Mouse (Mus musculus) stomach, embryonic 16.5 days (tissue): ENCODE measurements around the gene Spata25. TPM values are rescaled to one million over a fixed set of nuclear protein-coding genes. Genes with fewer than 3 reads are reported as not detected.

Experiments used
- ATAC-seq: fragments of 200-750 bp; cut with Nextera tagmentation; 2 replicates; pipeline ENCODE4 v1.8.0; 2017; ENCODE audit warnings: moderate number of reproducible peaks, moderate TSS enrichment; ENCODE audit not compliant: insufficient read depth, low FRiP score
- H3K27ac ChIP-seq: fragments of 300-500 bp; sonication (generic); 2 replicates; pipeline ENCODE4 v1.5.1; 2014; ENCODE audit warnings: low read length
- H3K27me3 ChIP-seq: fragments of 300-500 bp; sonication (generic); 2 replicates; pipeline ENCODE4 v1.6.1; 2014; ENCODE audit warnings: low read length, control low read depth, mixed read lengths; ENCODE audit not compliant: control insufficient read depth, insufficient read depth
- H3K36me3 ChIP-seq: fragments of 300-500 bp; sonication (generic); 2 replicates; pipeline ENCODE4 v1.6.1; 2014; ENCODE audit warnings: low read length; ENCODE audit not compliant: control insufficient read depth, insufficient read depth
- H3K4me1 ChIP-seq: fragments of 300-500 bp; sonication (generic); 2 replicates; pipeline ENCODE4 v1.6.1; 2014; ENCODE audit warnings: low read length, control low read depth, mixed read lengths; ENCODE audit not compliant: control insufficient read depth, insufficient read depth
- H3K4me2 ChIP-seq: fragments of 300-500 bp; sonication (generic); 2 replicates; pipeline ENCODE4 v1.6.1; 2014; ENCODE audit warnings: low read depth, low read length, mixed read lengths
- H3K4me3 ChIP-seq: fragments of 300-500 bp; sonication (generic); replicated peaks from 2 replicates; pipeline ENCODE4 v1.5.1; 2014; ENCODE audit warnings: mild to moderate bottlenecking, low read length
- H3K9ac ChIP-seq: fragments of 300-500 bp; sonication (generic); 2 replicates; pipeline ENCODE4 v1.6.1; 2014; ENCODE audit warnings: low read length
- H3K9me3 ChIP-seq: fragments of 300-500 bp; sonication (generic); replicated peaks from 2 replicates; pipeline ENCODE4 v1.6.1; 2016; ENCODE audit warnings: low read length, control low read depth; ENCODE audit not compliant: control insufficient read depth
- WGBS: fragments of 180-500 bp; shearing (Covaris S2); extraction: QIAGEN DNeasy Blood & Tissue Kit; methylation state at CpG from one replicate; pipeline ENCODE4 v1.1.7; 2014; 5-methylcytosine and 5-hydroxymethylcytosine counted together
- polyA plus RNA-seq: library from polyadenylated mRNA; unstranded; fragments of >200 nt; fragmentation: Nextera tagmentation; extraction: Ambion mirVana; gene quantifications from 2 replicates; pipeline ENCODE4 v1.2.1, GENCODE M21; 2015

The Spata25 gene
- polyA plus RNA-seq, 1 experiment from 2014 or later = not detected

GRCm38 (mm10) chr2:164832748-164833301, 4.5 kb upstream of the Spata25 start, which contains the start of gene Ctsa:
TSS of gene Ctsa (plus strand) at chr2:164832873.
- Histone ChIP-seq H3K27me3 (no peaks in the 10 kb centered on the region), H3K4me2 (peak within 1 kb of the TSS; percentile 75), H3K9me3 (no peaks in the 10 kb centered on the region), H3K4me3 (peak within 1 kb of the TSS; percentile 67), H3K36me3 (no peaks in the 10 kb centered on the region), H3K9ac (peak within 1 kb of the TSS; percentile 87), H3K27ac (peak within 1 kb of the TSS; percentile 91), H3K4me1 (peaks cover 8% of the 10 kb centered on the region; the same call in 1 of the 2 replicates)
- 1% methylated on average over 35 of the region's 35 CpGs for WGBS
- ATAC-seq = peak; percentile 75

DNA sequence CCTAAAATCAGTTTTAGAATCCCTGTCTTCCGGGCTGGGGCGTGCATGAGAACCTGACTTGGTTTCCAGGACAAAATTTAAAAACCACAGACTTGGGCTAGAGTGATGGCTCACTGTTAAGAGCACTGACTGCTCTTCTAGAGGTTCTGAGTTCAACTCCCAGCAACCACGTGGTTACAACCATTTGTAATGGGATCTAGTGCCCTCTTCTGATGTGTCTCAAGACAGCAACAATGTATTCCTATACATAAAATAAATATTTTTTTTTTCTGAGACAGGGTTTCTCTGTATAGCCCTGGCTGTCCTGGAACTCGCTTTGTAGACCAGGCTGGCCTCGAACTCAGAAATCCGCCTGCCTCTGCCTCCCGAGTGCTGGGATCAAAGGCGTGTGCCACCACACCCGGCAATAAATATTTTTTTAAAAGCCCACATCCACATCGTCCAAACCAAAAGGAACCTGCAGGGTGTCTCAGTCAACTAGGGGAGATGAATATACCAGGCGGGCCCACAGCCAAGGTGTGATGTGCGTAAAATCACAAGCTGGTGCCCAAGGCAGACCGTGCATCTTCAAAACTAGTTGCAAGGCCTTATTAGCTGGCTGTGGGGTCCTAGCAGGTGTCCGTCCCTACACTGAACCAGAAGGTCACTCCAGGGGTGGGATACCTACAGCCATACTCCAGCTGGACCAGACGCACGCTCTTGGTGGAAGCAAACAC, 3.9 kb upstream of the Spata25 start:
- peak overlapping the region; percentile 87 for H3K9ac ChIP-seq
- H3K4me2 ChIP-seq = peak overlapping the region; percentile 75
- H3K27me3 ChIP-seq = no peaks in the 10 kb centered on the region
- peak overlapping the region; percentile 67 for H3K4me3 ChIP-seq
- no peaks in the 10 kb centered on the region for H3K9me3 ChIP-seq
- peak overlapping the region; percentile 91 for H3K27ac ChIP-seq
- no peaks in the 10 kb centered on the region for H3K36me3 ChIP-seq
- ATAC-seq = no peak
- peaks cover 8% of the 10 kb centered on the region; the same call in 1 of the 2 replicates for H3K4me1 ChIP-seq
- 54% methylated on average over 16 of the region's 16 CpGs for WGBS

DNA sequence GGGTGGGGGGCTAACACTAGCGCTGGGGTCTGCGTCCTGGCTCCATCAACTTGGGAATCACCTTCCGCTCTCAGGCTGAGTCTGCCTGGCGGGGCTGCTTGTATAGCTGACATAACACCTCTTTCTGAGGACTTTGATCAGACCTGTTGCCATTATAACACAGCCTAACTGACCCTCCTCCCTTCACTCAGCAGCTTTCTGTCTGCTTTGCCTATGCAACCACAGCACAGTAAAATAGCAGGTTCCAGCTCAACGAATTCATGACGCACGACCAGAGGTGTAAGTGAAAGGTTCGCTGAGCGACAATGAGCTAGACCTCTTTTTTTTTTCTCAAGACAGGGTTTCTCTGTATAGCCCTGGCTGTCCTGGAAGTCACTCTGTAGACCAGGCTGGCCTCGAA, 2.7 kb upstream of the Spata25 start:
- Histone ChIP-seq H3K9ac (no peak overlapping the region), H3K9me3 (no peaks in the 10 kb centered on the region), H3K4me3 (no peak overlapping the region), H3K27me3 (no peaks in the 10 kb centered on the region), H3K4me2 (no peak overlapping the region), H3K36me3 (no peaks in the 10 kb centered on the region), H3K27ac (no peak overlapping the region), H3K4me1 (peaks cover 8% of the 10 kb centered on the region; the same call in 1 of the 2 replicates)
- ATAC-seq = no peak
- 88% methylated on average over 10 of the region's 10 CpGs for WGBS

DNA sequence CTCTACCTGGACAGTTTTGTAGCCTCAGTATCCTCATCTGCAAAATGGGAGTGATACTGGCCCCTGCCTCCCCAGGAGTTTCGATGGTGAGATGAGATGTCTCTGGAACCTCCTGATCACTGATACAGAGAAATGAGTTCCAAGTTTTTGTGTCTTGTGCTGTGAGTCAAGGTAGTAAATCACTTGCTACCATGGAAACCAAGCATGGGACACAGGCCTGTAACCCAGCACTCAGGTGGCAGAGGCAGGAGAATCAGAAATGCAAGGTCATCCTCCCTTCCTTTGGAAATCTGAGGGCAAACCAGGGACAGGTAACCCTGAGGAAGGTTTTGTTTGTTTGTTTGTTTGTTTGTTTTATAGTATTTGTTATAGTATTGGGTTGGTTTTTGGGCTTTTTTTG, 753 bp upstream of the Spata25 start:
- no peak for ATAC-seq
- H3K36me3 ChIP-seq = 0 out of 2 replicates have a peak, but pooled peaks cover 5% of the 10 kb centered on the region
- no peaks in the 10 kb centered on the region for H3K27me3 ChIP-seq
- peaks cover under 1% of the 10 kb centered on the region; the same call in 1 of the 2 replicates for H3K4me1 ChIP-seq
- no peak overlapping the region for H3K4me3 ChIP-seq
- WGBS = 93% methylated on average over 1 of the region's 1 CpGs
- H3K9me3 ChIP-seq = no peaks in the 10 kb centered on the region
- H3K4me2 ChIP-seq = no peak overlapping the region
- no peak overlapping the region for H3K27ac ChIP-seq
- H3K9ac ChIP-seq = no peak overlapping the region

- 0 out of 2 replicates have a peak, but pooled peaks cover 6% of the 10 kb centered on the region for H3K4me1 ChIP-seq
- no peak overlapping the region for H3K4me3 ChIP-seq
- WGBS = 82% methylated on average over 16 of the region's 16 CpGs
- H3K4me2 ChIP-seq = no peak overlapping the region
- ATAC-seq = no peak
- no peaks in the 10 kb centered on the region for H3K27me3 ChIP-seq
- 0 out of 2 replicates have a peak, but pooled peaks cover 5% of the 10 kb centered on the region for H3K36me3 ChIP-seq
- no peak overlapping the region for H3K27ac ChIP-seq
- H3K9ac ChIP-seq = no peak overlapping the region
- H3K9me3 ChIP-seq = no peaks in the 10 kb centered on the region
These were observed 1.0 kb downstream of the Spata25 start for GRCm38 (mm10) chr2:164827146-164827850.

DNA sequence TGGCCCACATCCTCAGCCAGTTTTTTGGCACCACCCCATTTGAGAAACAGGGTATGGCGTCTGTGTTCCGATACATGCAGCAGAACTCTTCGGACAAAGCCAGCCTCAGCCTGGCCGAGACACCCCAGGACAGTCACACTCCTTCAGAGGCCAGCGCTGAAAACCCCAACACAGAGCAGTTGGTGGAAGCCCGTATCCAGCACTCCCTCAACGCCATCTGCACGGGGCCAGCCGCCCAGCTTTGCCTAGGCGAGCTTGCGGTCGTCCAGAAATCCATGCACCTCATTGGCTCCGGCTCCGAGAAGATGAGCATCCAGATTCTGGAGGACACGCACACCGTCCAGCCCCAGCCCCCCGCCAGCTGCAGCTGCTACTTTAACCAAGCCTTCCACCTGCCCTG, 2.8 kb downstream of the Spata25 start:
- H3K9ac ChIP-seq = no peak overlapping the region
- no peak overlapping the region for H3K4me3 ChIP-seq
- no peaks in the 10 kb centered on the region for H3K9me3 ChIP-seq
- 0 out of 2 replicates have a peak, but pooled peaks cover 8% of the 10 kb centered on the region for H3K4me1 ChIP-seq
- no peak overlapping the region for H3K4me2 ChIP-seq
- H3K27ac ChIP-seq = no peak overlapping the region
- no peak for ATAC-seq
- WGBS = 95% methylated on average over 17 of the region's 17 CpGs
- no peaks in the 10 kb centered on the region for H3K27me3 ChIP-seq
- H3K36me3 ChIP-seq = 0 out of 2 replicates have a peak, but pooled peaks cover 5% of the 10 kb centered on the region

DNA sequence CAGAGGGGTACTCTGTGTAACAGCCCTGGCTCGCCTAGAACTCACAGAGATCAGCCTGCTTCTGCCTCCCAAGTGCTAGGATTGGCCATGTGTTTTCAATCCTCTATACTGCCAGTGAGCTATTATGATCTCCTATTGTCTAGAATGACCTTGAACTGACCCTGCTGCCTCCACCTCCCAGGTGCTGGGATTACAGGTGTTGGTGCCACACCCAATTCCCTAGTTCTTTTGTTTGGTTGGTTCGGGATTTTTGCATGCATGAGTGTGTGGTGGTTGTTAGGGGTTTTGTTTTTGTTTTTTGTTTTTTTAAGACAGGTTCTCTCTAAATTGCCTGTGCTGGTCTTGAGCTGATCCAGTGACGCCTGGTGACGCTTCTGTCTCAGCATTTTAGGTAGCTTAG, 4.4 kb downstream of the Spata25 start:
- H3K4me2 ChIP-seq = no peak overlapping the region
- no peak overlapping the region for H3K9ac ChIP-seq
- no peak overlapping the region for H3K27ac ChIP-seq
- no peak for ATAC-seq
- H3K4me3 ChIP-seq = no peak overlapping the region
- H3K36me3 ChIP-seq = 0 out of 2 replicates have a peak, but pooled peaks cover 5% of the 10 kb centered on the region
- H3K27me3 ChIP-seq = no peaks in the 10 kb centered on the region
- 0 out of 2 replicates have a peak, but pooled peaks cover 8% of the 10 kb centered on the region for H3K4me1 ChIP-seq
- H3K9me3 ChIP-seq = no peaks in the 10 kb centered on the region
- 82% methylated on average over 4 of the region's 4 CpGs for WGBS

DNA sequence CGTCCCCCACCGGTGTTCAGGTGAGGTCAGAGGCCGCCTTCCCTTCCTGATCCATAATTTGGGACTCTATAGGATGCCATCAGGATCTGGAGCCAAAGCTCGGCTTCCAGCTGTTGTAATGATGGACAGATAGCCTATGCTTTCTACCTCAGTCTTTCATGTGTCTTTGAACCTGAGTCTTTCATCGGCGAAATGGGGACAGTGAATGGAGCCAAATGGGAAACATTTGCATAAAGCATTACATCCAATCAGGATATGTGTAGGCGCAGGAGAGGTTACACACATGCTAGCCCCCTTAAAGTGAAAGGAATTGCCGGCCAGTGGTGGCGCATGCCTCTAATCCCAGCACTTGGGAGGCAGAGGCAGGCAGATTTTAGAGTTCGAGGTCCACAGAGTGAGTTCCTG, 5.2 kb downstream of the Spata25 start:
- Histone ChIP-seq H3K9ac (peak overlapping the region; percentile 77), H3K27ac (peak overlapping the region; percentile 80), H3K4me1 (0 out of 2 replicates have a peak, but pooled peaks cover 8% of the 10 kb centered on the region), H3K36me3 (0 out of 2 replicates have a peak, but pooled peaks cover 5% of the 10 kb centered on the region), H3K4me3 (peak overlapping the region; percentile 82), H3K4me2 (peak overlapping the region; percentile 67), H3K9me3 (no peaks in the 10 kb centered on the region), H3K27me3 (no peaks in the 10 kb centered on the region)
- ATAC-seq = peak; percentile 61
- 1% methylated on average over 10 of the region's 10 CpGs for WGBS
